Mouse (Mus musculus) liver, postnatal 0 days (tissue): ENCODE results near the gene Lrmp.

Experiments
- CTCF ChIP-seq: sonication (generic); IDR thresholded peaks from 2 replicates; pipeline ENCODE4 v1.5.1; 2016; ENCODE audit warnings: antibody characterized with exemption, low read depth
- EP300 ChIP-seq: IDR thresholded peaks from 2 replicates; pipeline ENCODE4 v1.6.1; 2016; ENCODE audit warnings: antibody characterized with exemption, low read depth, mild to moderate bottlenecking

- no peak for TF ChIP-seq CTCF
- no peak for TF ChIP-seq EP300
These were observed 46.1 kb upstream of the Lrmp start for GRCm38 (mm10) chr6:145069397-145069796.
